Mouse (Mus musculus) adrenal gland, postnatal 0 days (tissue): ENCODE data around the gene Zfp956. TPM values are rescaled to one million over a fixed set of nuclear protein-coding genes. Genes with fewer than 3 reads are reported as not detected.

Experiments
- polyA plus RNA-seq: library from polyadenylated mRNA; unstranded; fragments of >200 nt; fragmentation: Nextera tagmentation; extraction: Ambion mirVana; gene quantifications from 2 replicates; pipeline ENCODE4 v1.2.1, GENCODE M21; 2015

The Zfp956 gene
- 7.2 and 8.9 TPM in 2 replicates for polyA plus RNA-seq

DNA sequence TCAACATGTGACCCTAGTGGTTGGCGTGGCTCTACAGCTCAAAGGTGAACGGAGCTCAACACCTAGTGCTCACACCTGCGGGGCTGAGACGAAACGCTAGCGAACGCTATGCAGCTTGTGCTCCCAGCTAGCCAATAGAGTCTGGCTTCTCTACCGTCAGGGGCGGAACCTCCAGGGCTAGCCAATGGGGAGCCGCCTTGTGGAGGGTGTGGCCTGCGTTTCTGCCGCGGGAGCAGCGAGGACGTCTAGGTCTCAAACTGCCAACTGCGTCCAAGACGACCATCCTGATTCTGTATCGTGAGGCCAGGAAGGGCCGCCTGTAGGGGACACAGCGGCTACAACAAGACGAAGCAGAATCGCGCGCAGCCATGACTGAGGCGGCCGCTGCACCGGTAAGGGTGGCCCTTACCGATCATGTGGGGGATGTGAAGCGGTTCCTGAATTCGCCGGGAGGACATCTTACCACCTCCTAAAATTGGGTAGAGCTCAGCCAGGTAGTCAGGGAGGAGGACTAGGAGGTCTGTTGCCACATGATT is at the start of gene Zfp956:
Gene Zfp956 (plus strand): TSS at position 200 of the 536 bp plus-strand sequence.

DNA sequence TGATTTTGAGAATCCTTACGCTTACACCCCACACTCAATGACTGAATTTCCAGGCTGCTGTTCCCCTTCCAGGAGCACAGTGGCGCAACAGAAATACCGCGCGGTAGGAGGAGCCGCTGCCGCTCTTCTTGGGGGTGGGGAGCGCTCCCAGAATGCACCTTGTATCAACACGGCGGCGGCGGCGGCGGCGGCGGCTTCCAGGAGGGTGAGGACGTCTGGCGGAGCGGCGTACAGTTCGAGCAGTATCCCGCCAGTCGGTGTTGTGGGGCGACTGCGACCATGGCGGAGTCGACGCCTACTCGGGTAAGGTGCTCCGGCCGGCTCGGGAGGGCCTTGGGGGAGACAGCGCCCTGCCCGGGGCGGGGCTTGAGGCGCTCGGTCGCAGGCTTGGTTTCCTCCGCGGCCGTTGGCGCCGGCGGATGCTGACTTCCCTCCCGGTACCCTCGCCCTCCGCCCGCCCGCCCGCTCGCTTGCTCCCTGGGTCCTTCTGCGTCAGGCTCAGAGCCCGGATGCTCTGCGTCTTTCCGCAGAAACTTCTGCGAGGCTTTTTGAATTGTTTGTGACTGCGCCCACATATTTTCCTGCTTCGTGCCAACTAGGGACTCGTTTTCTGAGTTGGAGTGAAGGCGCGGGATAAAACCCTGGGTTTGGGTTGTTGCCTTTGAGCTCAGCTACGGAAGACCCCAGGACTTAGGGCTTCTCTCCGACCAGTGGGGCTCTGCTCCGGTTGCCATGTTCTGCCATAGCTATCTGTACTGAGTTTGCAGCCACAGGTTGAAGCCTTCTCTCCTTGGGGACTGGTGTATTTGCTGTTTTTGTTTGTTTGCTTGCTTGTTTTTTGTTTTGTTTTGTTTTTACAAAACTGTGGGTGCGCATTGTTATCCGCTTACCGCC is 32.5 kb upstream of the Zfp956 start, which contains the start of gene Zfp212:
Gene Zfp212 (plus strand): TSS at position 30 of the 894 bp plus-strand sequence.

Other genes with a start within 250 kb of the Zfp956 start
- gene Pdia4, start 140.0 kb upstream of the Zfp956 start, polyA plus RNA-seq = 100 and 130 TPM in 2 replicates
- 1.5 and 2.2 TPM in 2 replicates for gene Zfp786, start 122.5 kb upstream of the Zfp956 start, polyA plus RNA-seq
- gene Zfp398, start 117.7 kb upstream of the Zfp956 start, polyA plus RNA-seq = 5.0 and 7.5 TPM in 2 replicates
- 10.4 and 10.5 TPM in 2 replicates for gene Zfp282, start 76.2 kb upstream of the Zfp956 start, polyA plus RNA-seq
- gene Zfp212, start 32.9 kb upstream of the Zfp956 start, polyA plus RNA-seq = 11.0 and 12.1 TPM in 2 replicates
- gene Zfp777, start 95.5 kb downstream of the Zfp956 start, polyA plus RNA-seq = 3.8 and 5.8 TPM in 2 replicates
- gene Zfp746, start 133.2 kb downstream of the Zfp956 start, polyA plus RNA-seq = 13.9 and 14.4 TPM in 2 replicates